Mouse (Mus musculus): ENCODE results near the gene Phgr1.

GRCm38 (mm10) chr2:118725511-118725910 is 47.1 kb upstream of the Phgr1 start:
- TF ChIP-seq EP300 (IDR thresholded peaks at IDR 0.05; ENCODE audit: low read depth) = no peak
- TF ChIP-seq CTCF (IDR thresholded peaks at IDR 0.05; ENCODE audit: low read depth) = no peak
